Mouse (Mus musculus) heart, postnatal 10 days (tissue): ENCODE measurements around the gene Sv2b. TPM values are rescaled to one million over a fixed set of nuclear protein-coding genes. Genes with fewer than 3 reads are reported as not detected.

Source experiments
- DNase-seq, 2 experiments: peaks; one replicate each; pipeline ENCODE4 v3.0.0; 2021
- intact Hi-C: fragments of 180-260 bp; cut with DNase I; formaldehyde crosslinking; loops from one replicate; pipeline ENCODE4 v1.15.1; 2025
- total RNA-seq, 2 experiments: library from RNA; stranded (reverse); gene quantifications; 2 replicates each; pipeline ENCODE4 v1.2.3; 2021

Gene Sv2b
- total RNA-seq, 2 experiments from 2014 or later: 0.27 to 0.98 TPM

GRCm38 (mm10) chr7:75110689-75111088, 198.4 kb downstream of the Sv2b start:
- intact Hi-C loops: loop anchor here (1.0 to 10.0 kb wide), 4 partner anchors 556 to 1456 kb away; partner anchors contain the start of gene Slco3a1
- peak; percentile 32 to 65 for DNase-seq

GRCm38 (mm10) chr7:75107441-75107840, 201.6 kb downstream of the Sv2b start:
- intact Hi-C loops: no loop called here
- peak; percentile 39 to 72 for DNase-seq

- no peak for DNase-seq
- intact Hi-C loops: no loop called here
Measured at GRCm38 (mm10) chr7:75103900-75104299, 205.2 kb downstream of the Sv2b start.

GRCm38 (mm10) chr7:75102536-75103332, 206.3 kb downstream of the Sv2b start:
- intact Hi-C loops: no loop called here
- DNase-seq: no peak

GRCm38 (mm10) chr7:75085473-75085872, 223.6 kb downstream of the Sv2b start:
- intact Hi-C loops: no loop called here
- no peak for DNase-seq

GRCm38 (mm10) chr7:75080163-75080562, 228.9 kb downstream of the Sv2b start:
- intact Hi-C loops: no loop called here
- no peak for DNase-seq

DNA sequence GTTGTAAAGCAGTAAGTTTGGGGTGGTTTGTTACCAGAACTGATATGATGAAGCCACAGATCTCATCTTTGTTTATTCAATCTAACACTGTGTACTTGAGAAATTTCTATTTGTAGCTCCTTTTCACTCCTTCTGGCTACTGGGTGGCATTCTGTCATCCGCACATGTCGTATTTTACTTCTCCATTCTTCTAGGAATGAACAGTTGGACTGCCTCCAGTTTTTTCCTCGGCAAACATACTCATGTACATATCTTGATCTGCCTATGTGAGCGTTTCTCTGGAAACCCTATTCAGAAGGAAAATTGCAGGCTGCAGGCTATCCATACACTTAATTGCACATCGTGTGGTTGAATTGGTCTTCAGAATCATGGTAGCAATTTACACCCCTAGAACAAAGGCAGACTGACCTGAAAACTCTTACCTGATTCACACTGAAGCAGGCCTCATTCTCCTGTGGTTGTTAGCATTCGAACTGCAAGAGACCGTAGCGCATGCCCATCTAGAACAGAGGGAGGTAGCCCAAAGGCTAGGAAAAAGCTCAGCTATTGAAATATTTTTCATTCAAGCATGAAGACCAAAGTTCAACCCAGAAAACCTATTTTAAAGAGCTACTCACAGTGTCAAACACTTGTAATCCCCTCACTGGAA, 231.4 kb downstream of the Sv2b start:
- DNase-seq: no peak
- intact Hi-C loops: no loop called here

Other genes starting within 250 kb of the Sv2b start
- 10 to 100 TPM; 94.0 to 95.4 TPM for gene Akap13, start 146.3 kb upstream of the Sv2b start, total RNA-seq